Mouse (Mus musculus): ENCODE measurements around the gene Clec2d. TPM values are rescaled to one million over a fixed set of nuclear protein-coding genes. Genes with fewer than 3 reads are reported as not detected.

The Clec2d gene
- polyA plus RNA-seq, 1 experiment from 2014 or later, result not detected

- H3K9me3 ChIP-seq (ENCODE audit: control insufficient read depth, low read length), result no peaks in the 10 kb centered on the region
- no peak for ATAC-seq (ENCODE audit: low read depth)
- no peaks in the 10 kb centered on the region for H3K4me1 ChIP-seq (ENCODE audit: control insufficient read depth, insufficient read depth, low read length)
- H3K4me3 ChIP-seq (ENCODE audit: low read depth, low read length), result no peak overlapping the region
- no peak overlapping the region for H3K9ac ChIP-seq (replicated peaks; ENCODE audit: low read depth, low read length)
- H3K27me3 ChIP-seq (ENCODE audit: control insufficient read depth, insufficient read depth, low read length), result no peaks in the 10 kb centered on the region
- H3K4me2 ChIP-seq (ENCODE audit: low read depth, low read length), result no peak overlapping the region
- H3K36me3 ChIP-seq (ENCODE audit: control insufficient read depth, insufficient read depth, low read length), result no peaks in the 10 kb centered on the region
- no peak overlapping the region for H3K27ac ChIP-seq (ENCODE audit: low read depth, low read length)
- WGBS, result 86% methylated on average over 3 of the region's 3 CpGs
Measured at GRCm38 (mm10) chr6:129204838-129205237, 24.4 kb downstream of the Clec2d start.

- H3K27ac ChIP-seq (ENCODE audit: low read depth, low read length), result no peak overlapping the region
- WGBS, result 91% methylated on average over 5 of the region's 5 CpGs
- no peaks in the 10 kb centered on the region for H3K9me3 ChIP-seq (ENCODE audit: control insufficient read depth, low read length)
- no peak overlapping the region for H3K4me2 ChIP-seq (ENCODE audit: low read depth, low read length)
- H3K9ac ChIP-seq (replicated peaks; ENCODE audit: low read depth, low read length), result no peak overlapping the region
- H3K4me3 ChIP-seq (ENCODE audit: low read depth, low read length), result no peak overlapping the region
- H3K4me1 ChIP-seq (ENCODE audit: control insufficient read depth, insufficient read depth, low read length), result no peaks in the 10 kb centered on the region
- no peaks in the 10 kb centered on the region for H3K27me3 ChIP-seq (ENCODE audit: control insufficient read depth, insufficient read depth, low read length)
- ATAC-seq (ENCODE audit: low read depth), result no peak
- H3K36me3 ChIP-seq (ENCODE audit: control insufficient read depth, insufficient read depth, low read length), result no peaks in the 10 kb centered on the region
Measured at GRCm38 (mm10) chr6:129208891-129209519, 28.6 kb downstream of the Clec2d start.

- no peaks in the 10 kb centered on the region for H3K36me3 ChIP-seq (ENCODE audit: control insufficient read depth, insufficient read depth, low read length)
- no peak overlapping the region for H3K4me3 ChIP-seq (ENCODE audit: low read depth, low read length)
- H3K4me2 ChIP-seq (ENCODE audit: low read depth, low read length), result no peak overlapping the region
- H3K4me1 ChIP-seq (ENCODE audit: control insufficient read depth, insufficient read depth, low read length), result no peaks in the 10 kb centered on the region
- H3K9me3 ChIP-seq (ENCODE audit: control insufficient read depth, low read length), result no peaks in the 10 kb centered on the region
- no peak for ATAC-seq (ENCODE audit: low read depth)
- 69% methylated on average over 1 of the region's 1 CpGs for WGBS
- no peak overlapping the region for H3K27ac ChIP-seq (ENCODE audit: low read depth, low read length)
- H3K27me3 ChIP-seq (ENCODE audit: control insufficient read depth, insufficient read depth, low read length), result no peaks in the 10 kb centered on the region
- no peak overlapping the region for H3K9ac ChIP-seq (replicated peaks; ENCODE audit: low read depth, low read length)
Measured at GRCm38 (mm10) chr6:129209785-129210446, 29.5 kb downstream of the Clec2d start.

- no peak for ATAC-seq (ENCODE audit: low read depth)
- Histone ChIP-seq H3K27ac (ENCODE audit: low read depth, low read length) (no peak overlapping the region), H3K9me3 (ENCODE audit: control insufficient read depth, low read length) (no peaks in the 10 kb centered on the region), H3K27me3 (ENCODE audit: control insufficient read depth, insufficient read depth, low read length) (no peaks in the 10 kb centered on the region), H3K4me1 (ENCODE audit: control insufficient read depth, insufficient read depth, low read length) (no peaks in the 10 kb centered on the region), H3K9ac (replicated peaks; ENCODE audit: low read depth, low read length) (no peak overlapping the region), H3K4me2 (ENCODE audit: low read depth, low read length) (no peak overlapping the region), H3K4me3 (ENCODE audit: low read depth, low read length) (no peak overlapping the region), H3K36me3 (ENCODE audit: control insufficient read depth, insufficient read depth, low read length) (no peaks in the 10 kb centered on the region)
- WGBS, result 98% methylated on average over 4 of the region's 4 CpGs
Measured at GRCm38 (mm10) chr6:129210447-129210790, 30.0 kb downstream of the Clec2d start.

- no peaks in the 10 kb centered on the region for H3K4me1 ChIP-seq (ENCODE audit: control insufficient read depth, insufficient read depth, low read length)
- no peak overlapping the region for H3K9ac ChIP-seq (replicated peaks; ENCODE audit: low read depth, low read length)
- no peak overlapping the region for H3K4me2 ChIP-seq (ENCODE audit: low read depth, low read length)
- ATAC-seq (ENCODE audit: low read depth), result no peak
- H3K27ac ChIP-seq (ENCODE audit: low read depth, low read length), result no peak overlapping the region
- no peaks in the 10 kb centered on the region for H3K36me3 ChIP-seq (ENCODE audit: control insufficient read depth, insufficient read depth, low read length)
- no peaks in the 10 kb centered on the region for H3K9me3 ChIP-seq (ENCODE audit: control insufficient read depth, low read length)
- H3K27me3 ChIP-seq (ENCODE audit: control insufficient read depth, insufficient read depth, low read length), result no peaks in the 10 kb centered on the region
- H3K4me3 ChIP-seq (ENCODE audit: low read depth, low read length), result no peak overlapping the region
Measured at GRCm38 (mm10) chr6:129212421-129213195, 32.2 kb downstream of the Clec2d start.

- ATAC-seq (ENCODE audit: low read depth), result no peak
- 85% methylated on average over 1 of the region's 1 CpGs for WGBS
- no peaks in the 10 kb centered on the region for H3K27me3 ChIP-seq (ENCODE audit: control insufficient read depth, insufficient read depth, low read length)
- no peaks in the 10 kb centered on the region for H3K36me3 ChIP-seq (ENCODE audit: control insufficient read depth, insufficient read depth, low read length)
- H3K4me1 ChIP-seq (ENCODE audit: control insufficient read depth, insufficient read depth, low read length), result no peaks in the 10 kb centered on the region
- H3K9ac ChIP-seq (replicated peaks; ENCODE audit: low read depth, low read length), result no peak overlapping the region
- H3K27ac ChIP-seq (ENCODE audit: low read depth, low read length), result no peak overlapping the region
- no peaks in the 10 kb centered on the region for H3K9me3 ChIP-seq (ENCODE audit: control insufficient read depth, low read length)
- no peak overlapping the region for H3K4me3 ChIP-seq (ENCODE audit: low read depth, low read length)
- no peak overlapping the region for H3K4me2 ChIP-seq (ENCODE audit: low read depth, low read length)
Measured at GRCm38 (mm10) chr6:129213497-129213896, 33.1 kb downstream of the Clec2d start.

GRCm38 (mm10) chr6:129214263-129214662 lies 33.8 kb downstream of the Clec2d start:
- Histone ChIP-seq H3K4me3 (ENCODE audit: low read depth, low read length) (no peak overlapping the region), H3K27ac (ENCODE audit: low read depth, low read length) (no peak overlapping the region), H3K4me2 (ENCODE audit: low read depth, low read length) (no peak overlapping the region), H3K4me1 (ENCODE audit: control insufficient read depth, insufficient read depth, low read length) (no peaks in the 10 kb centered on the region), H3K9ac (replicated peaks; ENCODE audit: low read depth, low read length) (no peak overlapping the region), H3K9me3 (ENCODE audit: control insufficient read depth, low read length) (no peaks in the 10 kb centered on the region), H3K27me3 (ENCODE audit: control insufficient read depth, insufficient read depth, low read length) (no peaks in the 10 kb centered on the region), H3K36me3 (ENCODE audit: control insufficient read depth, insufficient read depth, low read length) (no peaks in the 10 kb centered on the region)
- 95% methylated on average over 2 of the region's 2 CpGs for WGBS
- no peak for ATAC-seq (ENCODE audit: low read depth)

- no peak overlapping the region for H3K9ac ChIP-seq (replicated peaks; ENCODE audit: low read depth, low read length)
- no peaks in the 10 kb centered on the region for H3K36me3 ChIP-seq (ENCODE audit: control insufficient read depth, insufficient read depth, low read length)
- ATAC-seq (ENCODE audit: low read depth), result no peak
- no peak overlapping the region for H3K4me2 ChIP-seq (ENCODE audit: low read depth, low read length)
- no peak overlapping the region for H3K4me3 ChIP-seq (ENCODE audit: low read depth, low read length)
- WGBS, result 83% methylated on average over 2 of the region's 2 CpGs
- no peaks in the 10 kb centered on the region for H3K4me1 ChIP-seq (ENCODE audit: control insufficient read depth, insufficient read depth, low read length)
- no peaks in the 10 kb centered on the region for H3K27me3 ChIP-seq (ENCODE audit: control insufficient read depth, insufficient read depth, low read length)
- no peaks in the 10 kb centered on the region for H3K9me3 ChIP-seq (ENCODE audit: control insufficient read depth, low read length)
- no peak overlapping the region for H3K27ac ChIP-seq (ENCODE audit: low read depth, low read length)
Measured at GRCm38 (mm10) chr6:129215053-129215452, 34.6 kb downstream of the Clec2d start.
